Mouse (Mus musculus) C2C12 (cell line): ENCODE data around the gene Xpnpep3.

Source experiments
- CTCF ChIP-seq: IDR thresholded peaks from one replicate; pipeline ENCODE4 v1.5.1; 2011; ENCODE audit not compliant: control insufficient read depth, insufficient read depth, insufficient read length
- MAX ChIP-seq: IDR thresholded peaks from one replicate; pipeline ENCODE4 v1.6.1; 2011; ENCODE audit warnings: mild to moderate bottlenecking, control low read depth

DNA sequence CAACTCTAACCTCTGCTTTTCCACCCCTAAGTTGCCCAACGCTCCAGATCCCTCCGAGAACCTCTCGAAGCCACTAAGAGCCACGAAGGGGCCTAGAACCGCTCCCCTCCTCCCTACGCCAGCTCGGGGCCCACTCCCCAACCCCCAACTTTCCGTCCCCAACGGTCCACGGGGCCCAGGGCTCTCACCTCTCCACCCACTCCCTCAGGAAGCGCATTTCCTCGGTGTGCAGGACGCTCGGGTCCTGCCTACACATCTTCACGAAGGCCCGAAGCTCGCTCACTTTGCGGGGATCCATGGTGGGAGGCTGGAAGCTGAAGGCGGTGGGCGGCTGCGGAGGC is 671 bp upstream of the Xpnpep3 start:
- TF ChIP-seq CTCF (no peak), MAX (no peak)
